Mouse (Mus musculus) adrenal gland (tissue): ENCODE measurements around the gene Smok2b.
"Not testable (repeated sequence)": the region's sequence is repeated elsewhere in the genome, so short reads cannot be mapped to it uniquely, and the experiment has no call there.

Experiments used
- intact Hi-C: fragments of 180-260 bp; cut with DNase I; formaldehyde crosslinking; loops from one replicate; pipeline ENCODE4 v1.15.1; 2025

The Smok2b gene

GRCm38 (mm10) chr17:13240807-13241727 is 11.0 kb downstream of the Smok2b start:
- intact Hi-C loops = not testable (repeated sequence)

DNA sequence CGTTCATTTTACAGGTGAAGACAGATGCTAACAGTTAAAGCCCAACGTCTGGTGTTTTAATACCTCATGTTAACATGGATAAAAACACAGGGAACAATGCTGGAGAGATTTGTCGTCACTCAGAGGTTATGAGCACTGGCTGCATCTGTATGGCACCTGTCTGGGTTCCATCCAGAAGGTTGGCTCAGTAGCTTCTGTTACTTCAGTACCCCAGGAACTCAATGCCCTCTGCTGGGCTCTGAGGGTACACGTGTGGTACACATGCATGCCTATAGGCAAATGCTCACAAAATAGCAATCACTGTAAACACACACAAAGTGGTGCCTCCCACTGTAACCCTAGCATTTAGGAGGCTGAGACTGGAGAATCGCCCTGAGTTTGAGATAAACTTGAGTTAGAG is 24.7 kb downstream of the Smok2b start:
- intact Hi-C loops = not testable (repeated sequence)
